ENCODE assay signal across 11 mouse cellular contexts in genomic region chr1:127408957-127409423, GRCm38 (mm10).
DNase-seq lines count a peak whose midpoint lies in the region; ATAC-seq and TF ChIP-seq lines count a peak whose summit lies in the region.
"Had no signal": no experiment of that assay in that cellular context is flagged by ENCODE, and none has a peak within 500 bp of the region (broad histone marks: within the 10 kb centered on the region; RNA-seq: fewer than 3 reads in every experiment).

No protein-coding gene starts in this region.

- peak; percentile 61 to 65 for DNase-seq in right cerebral cortex, postnatal 10 days (ENCODE audit: low spot score in 2 of 2)
- no peak for DNase-seq in right cerebral cortex, postnatal 25 days
- DNase-seq in liver, embryonic 14.5 days (ENCODE audit: low read depth in 3 of 3, low spot score in 3 of 3), result no peak
- no peak for DNase-seq in adrenal gland, adult 8-10 months
- no peak for DNase-seq in cerebellum, adult 2 months
- DNase-seq in ovary, postnatal 14 days (ENCODE audit: low spot score), result no peak

- no peak overlapping the region; the same call in 1 of the 2 replicates for H3K9ac ChIP-seq in heart, embryonic 13.5 days
- no peak overlapping the region for H3K9ac ChIP-seq in liver, embryonic 14.5 days (replicated peaks)
- H3K9ac ChIP-seq in stomach, embryonic 14.5 days (replicated peaks; ENCODE audit: low read depth, low read length), result no peak overlapping the region
- H3K9ac ChIP-seq: stomach, embryonic 15.5 days had no signal

- H3K4me2 ChIP-seq in heart, embryonic 13.5 days, result no peak overlapping the region
- H3K4me2 ChIP-seq in liver, embryonic 14.5 days (ENCODE audit: low read depth), result no peak overlapping the region
- no peak overlapping the region for H3K4me2 ChIP-seq in stomach, embryonic 14.5 days (replicated peaks; ENCODE audit: low read depth, low read length)
- H3K4me2 ChIP-seq: stomach, embryonic 15.5 days had no signal

- 59% methylated on average over 2 of the region's 2 CpGs for WGBS in heart, embryonic 13.5 days
- 49% methylated on average over 2 of the region's 2 CpGs for WGBS in liver, embryonic 14.5 days (ENCODE audit: insufficient replicate concordance)
- 78% methylated on average over 2 of the region's 2 CpGs for WGBS in stomach, embryonic 14.5 days
- 47% methylated on average over 2 of the region's 2 CpGs for WGBS in cerebellum, adult 2 months

- no peak for ATAC-seq in heart, embryonic 13.5 days (ENCODE audit: extremely low read depth, insufficient number of reproducible peaks, low FRiP score, low TSS enrichment)
- peak; percentile 35; the same call in 1 of the 2 replicates for ATAC-seq in liver, embryonic 14.5 days (ENCODE audit: insufficient read depth)
- ATAC-seq in stomach, embryonic 14.5 days (ENCODE audit: insufficient number of reproducible peaks, insufficient read depth, low FRiP score, low read depth), result peak; percentile 53; the same call in 1 of the 2 replicates

- no peak for TF ChIP-seq POLR2A in cerebellum, adult 2 months (IDR thresholded peaks at IDR 0.05; ENCODE audit: borderline replicate concordance, insufficient read depth, low read length)

- TF ChIP-seq CTCF in liver, embryonic 14.5 days (IDR thresholded peaks at IDR 0.05; ENCODE audit: low read depth), result no peak
- no peak for TF ChIP-seq CTCF in cerebellum, adult 2 months (IDR thresholded peaks at IDR 0.05; ENCODE audit: borderline replicate concordance, insufficient read depth, low read depth, low read length)

- TF ChIP-seq EP300 in liver, embryonic 14.5 days (IDR thresholded peaks at IDR 0.05; ENCODE audit: low read depth), result no peak

- peaks cover 23% of the 10 kb centered on the region for H3K4me1 ChIP-seq in heart, embryonic 13.5 days
- H3K4me1 ChIP-seq in liver, embryonic 14.5 days (replicated peaks; ENCODE audit: control insufficient read depth in 2 of 2, insufficient read depth in 2 of 2, low read length in 1 of 2), result peaks cover 0 to 5% of the 10 kb centered on the region in 2 experiments; a peak in 2 of 4 replicates
- H3K4me1 ChIP-seq in stomach, embryonic 14.5 days (ENCODE audit: control insufficient read depth, insufficient read depth, low read length), result 0 out of 2 replicates have a peak, but pooled peaks cover 2% of the 10 kb centered on the region
- 0 out of 2 replicates have a peak, but pooled peaks cover 2% of the 10 kb centered on the region for H3K4me1 ChIP-seq in cerebellum, adult 2 months (ENCODE audit: control insufficient read depth, insufficient read depth, low read length)
- H3K4me1 ChIP-seq: stomach, embryonic 15.5 days had no signal

- peak overlapping the region; percentile 84 for H3K27ac ChIP-seq in heart, embryonic 13.5 days (replicated peaks)
- no peak overlapping the region for H3K27ac ChIP-seq in liver, embryonic 14.5 days
- H3K27ac ChIP-seq in stomach, embryonic 14.5 days (ENCODE audit: low read length), result no peak overlapping the region
- no peak overlapping the region for H3K27ac ChIP-seq in cerebellum, adult 2 months (ENCODE audit: insufficient read depth, low read length)
- H3K27ac ChIP-seq: stomach, embryonic 15.5 days had no signal

- H3K9me3 ChIP-seq in heart, embryonic 13.5 days, result no peaks in the 10 kb centered on the region
- no peaks in the 10 kb centered on the region for H3K9me3 ChIP-seq in liver, embryonic 14.5 days (ENCODE audit: control insufficient read depth, low read length)
- H3K9me3 ChIP-seq in stomach, embryonic 14.5 days (ENCODE audit: control insufficient read depth, low read depth, low read length), result no peaks in the 10 kb centered on the region
- H3K9me3 ChIP-seq: megakaryocyte, embryonic 14.5 days; stomach, embryonic 15.5 days had no signal

- H3K36me3 ChIP-seq in heart, embryonic 13.5 days, result peaks cover 10% of the 10 kb centered on the region
- H3K36me3 ChIP-seq in liver, embryonic 14.5 days (replicated peaks; ENCODE audit: control insufficient read depth, insufficient read depth, low read depth), result no peaks in the 10 kb centered on the region
- no peaks in the 10 kb centered on the region; the same call in 1 of the 2 replicates for H3K36me3 ChIP-seq in stomach, embryonic 14.5 days (ENCODE audit: control insufficient read depth, insufficient read depth, low read length)
- H3K36me3 ChIP-seq: G1E; stomach, embryonic 15.5 days had no signal

- no peak overlapping the region for H3K4me3 ChIP-seq in heart, embryonic 13.5 days
- no peak overlapping the region for H3K4me3 ChIP-seq in liver, embryonic 14.5 days (ENCODE audit: insufficient read depth in 1 of 2, low read depth in 2 of 2, low read length in 2 of 2)
- no peak overlapping the region for H3K4me3 ChIP-seq in stomach, embryonic 14.5 days (ENCODE audit: low read depth, low read length)
- H3K4me3 ChIP-seq in cerebellum, adult 2 months (replicated peaks; ENCODE audit: insufficient read depth, low read depth, low read length), result no peak overlapping the region
- H3K4me3 ChIP-seq: megakaryocyte, embryonic 14.5 days; stomach, embryonic 15.5 days had no signal

- no peaks in the 10 kb centered on the region for H3K27me3 ChIP-seq in heart, embryonic 13.5 days (replicated peaks)
- H3K27me3 ChIP-seq in liver, embryonic 14.5 days (ENCODE audit: control insufficient read depth, insufficient read depth, low read length), result no peaks in the 10 kb centered on the region
- H3K27me3 ChIP-seq in stomach, embryonic 14.5 days (ENCODE audit: control insufficient read depth, insufficient read depth, low read length), result no peaks in the 10 kb centered on the region
- no peaks in the 10 kb centered on the region for H3K27me3 ChIP-seq in cerebellum, adult 2 months (ENCODE audit: control insufficient read depth, insufficient read depth, low read length)
- H3K27me3 ChIP-seq: megakaryocyte, embryonic 14.5 days; stomach, embryonic 15.5 days had no signal

Comparison
In these comparisons a context has a peak if more than half of its experiments do, and no peak if none do; other contexts are left out.
1. DNase-seq: peak in right cerebral cortex, postnatal 10 days (2 of 2); none in right cerebral cortex, postnatal 25 days (single experiment), liver, embryonic 14.5 days (0 of 3), adrenal gland, adult 8-10 months (single experiment), cerebellum, adult 2 months (0 of 2) and ovary, postnatal 14 days (single experiment).